Mouse (Mus musculus) splenic B cell, adult 2 months (primary cell): ENCODE measurements around the gene Sipa1l3.

Experiments used
- DNase-seq: peaks from one replicate; pipeline ENCODE4 v3.0.0-alpha.2; 2011; ENCODE audit warnings: low read depth, low spot score
- H3K27me3 ChIP-seq: 2 replicates; pipeline ENCODE4 v1.6.1; 2012; ENCODE audit warnings: mild to moderate bottlenecking, low read length, moderate library complexity, mixed read lengths; ENCODE audit not compliant: control insufficient read depth, poor library complexity, insufficient read depth, severe bottlenecking
- H3K36me3 ChIP-seq: 2 replicates; pipeline ENCODE4 v1.6.1; 2012; ENCODE audit warnings: mild to moderate bottlenecking, low read length, moderate library complexity, mixed read lengths; ENCODE audit not compliant: control insufficient read depth, poor library complexity, insufficient read depth, severe bottlenecking

Sipa1l3 gene

DNA sequence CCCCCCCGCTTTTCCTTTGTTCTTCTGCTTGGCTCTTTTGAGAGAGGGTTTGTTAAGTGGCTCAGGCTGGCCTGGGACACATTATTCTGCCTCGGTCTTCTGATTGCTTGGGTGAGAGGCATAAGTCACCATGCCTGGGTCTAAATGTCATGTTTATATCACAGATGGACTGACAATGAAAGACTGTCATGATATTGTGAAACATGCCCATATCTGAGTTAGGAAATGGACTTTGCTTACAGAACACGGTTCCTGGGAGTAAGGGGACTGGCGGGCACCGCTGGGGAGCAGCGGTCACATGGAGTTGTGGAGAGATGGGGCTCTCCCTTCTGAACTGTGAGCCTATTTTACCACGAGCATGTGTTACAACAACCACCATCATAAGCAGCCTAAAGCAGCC lies 184.3 kb downstream of the Sipa1l3 start:
- Histone ChIP-seq H3K36me3 (no peaks in the 10 kb centered on the region; the same call in none of the 2 replicates), H3K27me3 (no peaks in the 10 kb centered on the region)
- no peak for DNase-seq

DNA sequence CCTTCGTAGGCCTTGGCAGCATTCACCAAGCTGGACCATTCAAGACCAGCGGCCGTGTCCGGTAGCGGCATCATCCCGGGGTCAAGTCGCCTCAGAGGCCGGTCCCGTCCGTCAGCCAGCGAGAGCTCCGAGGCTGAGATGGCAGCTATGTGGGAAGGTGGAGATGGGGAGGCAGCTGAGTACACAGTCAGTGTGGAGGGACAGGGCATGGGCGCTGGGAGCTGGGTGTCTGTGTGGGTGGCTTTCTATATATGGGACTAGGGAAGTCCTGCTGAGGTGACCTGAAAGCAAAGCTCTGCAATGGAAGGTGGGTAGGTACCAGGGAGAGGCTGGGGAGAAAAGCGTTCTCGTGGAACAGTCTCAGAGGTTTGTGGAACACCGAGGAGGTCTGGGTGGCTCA lies 189.5 kb downstream of the Sipa1l3 start:
- H3K27me3 ChIP-seq, result no peaks in the 10 kb centered on the region
- H3K36me3 ChIP-seq, result peaks cover 4% of the 10 kb centered on the region
- no peak for DNase-seq

DNA sequence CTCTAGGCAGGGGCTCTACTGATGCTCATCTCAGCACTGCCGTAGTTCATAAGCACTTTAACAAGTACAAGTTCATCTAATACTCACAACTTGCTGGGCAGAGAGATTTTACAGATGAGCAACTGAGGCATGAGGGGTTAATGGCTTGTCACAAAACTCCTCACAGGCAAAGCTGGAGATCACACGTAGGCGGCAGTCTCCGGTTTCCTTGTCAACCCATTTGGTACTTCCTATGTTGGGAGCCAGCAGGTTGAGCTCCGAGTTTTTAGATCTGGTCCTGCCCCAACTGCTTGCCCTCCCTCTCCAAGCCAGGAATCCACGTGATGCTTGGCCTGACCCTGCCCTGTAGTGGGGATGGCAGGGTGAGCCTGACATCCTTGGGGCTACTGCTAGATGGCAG lies 191.4 kb downstream of the Sipa1l3 start:
- no peaks in the 10 kb centered on the region for H3K27me3 ChIP-seq
- H3K36me3 ChIP-seq, result peaks cover 4% of the 10 kb centered on the region
- no peak for DNase-seq

DNA sequence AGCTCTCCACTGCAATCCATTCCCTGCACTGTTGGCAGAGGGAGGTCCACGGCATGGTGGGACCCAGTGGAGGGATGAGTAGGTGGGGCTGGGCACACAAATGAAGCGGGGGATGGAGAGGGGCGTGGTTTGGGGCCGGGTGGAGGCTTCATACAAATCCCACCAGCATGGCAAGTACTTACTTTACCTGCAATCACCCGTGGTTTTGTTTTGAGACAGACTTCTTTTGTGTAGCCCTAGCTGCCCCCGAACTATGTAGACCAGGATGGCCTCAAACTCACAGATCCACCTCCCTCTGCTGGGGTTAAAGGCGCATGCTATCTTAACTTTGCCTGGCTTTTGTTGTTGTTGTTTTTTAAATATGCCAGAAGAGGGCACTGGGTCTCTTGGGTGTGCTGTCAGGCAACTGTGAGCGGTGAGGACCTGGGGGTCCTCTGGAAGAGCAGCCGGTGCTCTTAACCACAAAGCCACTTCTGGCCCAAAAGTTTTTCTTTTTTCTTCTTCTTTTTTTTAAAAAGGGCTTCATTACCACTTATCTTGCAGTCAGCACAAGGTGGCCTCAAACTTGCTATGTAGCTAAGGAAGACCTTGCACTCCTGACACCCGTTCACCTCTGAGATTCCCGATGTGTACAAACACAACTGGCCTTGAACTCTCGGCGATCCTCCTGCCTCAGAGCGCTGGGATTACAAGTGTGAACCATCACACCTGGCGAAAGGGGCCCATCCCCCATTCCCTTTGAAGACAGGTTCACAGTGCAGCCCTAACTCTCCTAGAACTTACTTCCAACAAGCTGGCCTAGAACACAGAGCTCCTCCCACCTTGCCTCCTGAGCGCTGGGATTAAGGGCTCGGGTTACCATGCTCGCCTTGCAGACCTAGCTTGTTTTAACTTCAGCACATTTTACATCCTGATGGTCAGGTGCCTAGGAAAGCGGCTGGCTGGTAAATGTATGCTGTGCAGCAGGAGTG lies 198.8 kb downstream of the Sipa1l3 start:
- no peak for DNase-seq
- Histone ChIP-seq H3K27me3 (no peaks in the 10 kb centered on the region; the same call in 1 of the 2 replicates), H3K36me3 (peaks cover 4% of the 10 kb centered on the region; the same call in 1 of the 2 replicates)

DNA sequence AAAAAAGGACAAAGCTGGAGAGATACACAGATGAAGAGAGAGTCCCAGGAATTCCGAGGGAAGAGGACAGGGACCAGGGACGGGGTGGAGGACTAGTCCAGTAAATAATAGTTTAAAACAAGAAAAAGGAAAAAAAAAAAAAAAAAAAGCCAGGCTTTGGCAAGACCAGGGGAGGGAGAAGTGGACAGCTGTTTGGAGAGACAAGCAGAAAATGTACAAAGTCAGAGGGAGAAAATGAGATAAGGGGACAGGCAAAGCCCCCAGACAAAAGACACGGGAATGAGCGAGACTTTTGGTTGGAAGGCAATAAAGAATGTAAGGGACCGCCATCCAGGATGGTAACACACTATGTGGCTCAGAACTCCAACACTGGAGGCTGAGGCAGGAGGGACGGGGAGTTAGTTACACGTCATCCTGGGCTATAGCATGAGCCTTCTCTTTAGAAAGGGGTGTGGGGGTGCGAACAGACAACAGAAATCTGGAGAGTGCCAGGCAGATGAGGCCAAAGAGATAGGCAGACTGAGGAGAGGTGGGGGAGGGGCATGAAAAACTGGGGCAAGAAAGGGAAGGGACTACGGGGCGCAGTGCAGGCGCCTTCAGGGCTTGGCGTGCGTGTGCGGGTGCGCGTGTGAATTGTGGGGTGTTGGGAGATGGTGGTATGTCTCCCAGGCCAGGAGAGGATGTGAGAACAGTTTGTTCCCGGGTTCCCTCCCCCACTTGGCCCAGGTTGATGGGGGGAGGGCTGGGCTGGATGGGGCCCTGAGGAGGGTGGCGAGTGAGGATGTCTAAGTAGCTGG lies 200.1 kb downstream of the Sipa1l3 start:
- no peak for DNase-seq
- Histone ChIP-seq H3K36me3 (peaks cover 4% of the 10 kb centered on the region; the same call in 1 of the 2 replicates), H3K27me3 (no peaks in the 10 kb centered on the region; the same call in 1 of the 2 replicates)

DNA sequence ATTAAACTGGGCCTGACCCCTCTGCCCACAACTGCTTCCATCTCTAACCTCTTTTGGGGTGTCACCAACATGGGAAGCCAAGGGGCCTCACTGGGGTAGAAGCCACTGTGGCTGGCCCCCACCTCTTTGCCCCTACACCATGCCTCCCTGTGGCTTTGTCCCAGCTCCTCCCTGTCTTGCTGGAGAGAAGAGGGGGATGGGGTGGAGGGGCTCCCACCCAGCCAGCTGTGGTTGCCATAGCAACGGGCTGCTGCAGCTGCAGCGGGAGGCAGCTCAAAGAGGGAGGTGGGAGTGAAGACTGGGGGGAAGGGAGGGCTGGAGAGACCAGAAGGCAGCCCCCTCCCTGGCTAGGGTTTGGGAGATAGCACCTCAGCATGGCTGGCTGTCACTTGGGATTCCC lies 200.9 kb downstream of the Sipa1l3 start:
- no peak for DNase-seq
- peaks cover 4% of the 10 kb centered on the region; the same call in 1 of the 2 replicates for H3K36me3 ChIP-seq
- no peaks in the 10 kb centered on the region; the same call in 1 of the 2 replicates for H3K27me3 ChIP-seq

DNA sequence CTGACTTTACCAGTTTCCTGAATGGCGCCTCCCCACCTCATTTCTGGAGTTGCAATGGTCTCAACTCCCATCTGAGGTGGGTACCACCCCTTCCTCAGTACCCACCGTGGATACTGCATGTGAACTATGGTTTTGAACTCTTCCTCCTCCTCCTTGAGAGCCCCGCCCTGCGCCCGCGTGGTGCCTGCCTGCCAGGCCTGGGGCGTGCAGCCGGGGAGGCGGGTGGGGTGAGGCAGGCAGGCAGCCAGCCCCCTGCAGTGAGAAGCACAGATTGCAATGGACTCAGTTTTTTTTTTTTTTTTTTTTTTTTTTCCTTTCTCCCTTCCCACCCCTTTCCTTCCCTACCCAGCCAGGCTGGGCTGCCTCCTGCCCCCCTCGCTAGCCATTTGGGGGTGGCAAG lies 201.5 kb downstream of the Sipa1l3 start:
- Histone ChIP-seq H3K36me3 (peaks cover 4% of the 10 kb centered on the region; the same call in 1 of the 2 replicates), H3K27me3 (no peaks in the 10 kb centered on the region; the same call in 1 of the 2 replicates)
- DNase-seq, result no peak

DNA sequence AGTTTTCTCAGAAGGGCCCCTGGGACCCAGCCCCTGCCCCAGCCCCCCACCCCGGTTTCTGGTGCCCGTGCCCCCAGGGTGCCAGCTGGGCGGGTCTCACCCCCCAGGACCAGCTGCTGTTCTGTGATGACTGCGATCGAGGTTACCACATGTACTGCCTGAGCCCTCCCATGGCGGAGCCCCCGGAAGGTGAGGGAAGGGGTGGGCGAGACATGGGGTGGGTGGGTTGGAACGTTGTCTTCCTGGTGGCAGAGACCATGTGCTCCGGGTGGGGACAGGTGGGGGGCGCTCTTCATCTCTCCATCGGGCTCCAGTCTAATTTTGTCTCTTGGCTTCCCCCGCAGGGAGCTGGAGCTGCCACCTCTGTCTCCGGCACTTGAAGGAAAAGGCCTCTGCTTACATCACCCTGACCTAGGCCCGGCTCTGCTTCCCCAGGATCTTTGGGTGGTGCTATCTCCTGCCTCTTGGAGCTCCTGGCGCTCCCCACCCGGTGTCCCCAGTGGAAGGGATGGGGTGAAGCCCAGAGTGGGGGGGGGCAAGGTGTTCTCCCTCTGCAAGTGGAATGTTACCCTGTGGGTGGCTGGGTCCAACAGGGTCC lies 202.2 kb downstream of the Sipa1l3 start:
- Histone ChIP-seq H3K36me3 (peaks cover 1% of the 10 kb centered on the region; the same call in 1 of the 2 replicates), H3K27me3 (no peaks in the 10 kb centered on the region; the same call in 1 of the 2 replicates)
- no peak for DNase-seq

DNA sequence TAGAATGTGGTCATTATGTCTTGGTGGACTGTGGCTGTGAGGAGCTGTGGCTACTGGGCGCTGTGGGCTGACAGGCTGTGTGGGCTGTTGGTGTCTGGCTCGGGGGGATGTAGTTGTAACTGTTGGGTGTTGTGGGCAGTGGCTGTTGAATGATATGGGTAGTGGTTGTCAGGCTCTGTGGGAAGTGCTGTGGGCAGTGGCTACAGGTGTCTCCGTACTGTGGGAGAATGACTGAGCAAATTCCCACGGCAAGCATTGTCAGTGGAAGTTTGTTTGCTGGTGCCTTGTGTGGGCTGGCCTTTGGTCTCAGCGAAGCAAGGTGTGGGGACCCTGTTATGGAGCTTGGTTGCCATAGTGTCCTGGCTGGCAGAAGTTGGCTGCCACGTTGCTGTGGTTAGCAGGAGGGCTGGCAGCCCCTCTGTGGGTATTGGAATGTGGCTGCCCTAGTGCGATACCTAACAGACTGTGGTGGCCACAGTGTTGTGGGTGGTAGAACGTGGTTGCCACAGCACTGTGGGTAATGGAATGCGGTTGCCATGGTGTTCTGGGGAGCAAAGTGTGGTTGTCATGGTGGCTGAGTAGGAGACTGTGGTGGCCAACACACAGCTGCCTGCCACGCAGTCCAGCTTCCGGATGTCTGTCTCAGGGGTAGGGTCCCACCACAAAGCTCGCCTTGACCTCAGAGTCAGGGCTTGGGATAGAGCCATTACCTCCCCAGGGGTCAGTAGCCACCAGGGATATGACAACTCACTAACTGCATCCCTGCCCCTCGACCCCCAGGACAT lies 203.4 kb downstream of the Sipa1l3 start:
- Histone ChIP-seq H3K36me3 (no peaks in the 10 kb centered on the region), H3K27me3 (no peaks in the 10 kb centered on the region; the same call in 1 of the 2 replicates)
- DNase-seq, result no peak

DNA sequence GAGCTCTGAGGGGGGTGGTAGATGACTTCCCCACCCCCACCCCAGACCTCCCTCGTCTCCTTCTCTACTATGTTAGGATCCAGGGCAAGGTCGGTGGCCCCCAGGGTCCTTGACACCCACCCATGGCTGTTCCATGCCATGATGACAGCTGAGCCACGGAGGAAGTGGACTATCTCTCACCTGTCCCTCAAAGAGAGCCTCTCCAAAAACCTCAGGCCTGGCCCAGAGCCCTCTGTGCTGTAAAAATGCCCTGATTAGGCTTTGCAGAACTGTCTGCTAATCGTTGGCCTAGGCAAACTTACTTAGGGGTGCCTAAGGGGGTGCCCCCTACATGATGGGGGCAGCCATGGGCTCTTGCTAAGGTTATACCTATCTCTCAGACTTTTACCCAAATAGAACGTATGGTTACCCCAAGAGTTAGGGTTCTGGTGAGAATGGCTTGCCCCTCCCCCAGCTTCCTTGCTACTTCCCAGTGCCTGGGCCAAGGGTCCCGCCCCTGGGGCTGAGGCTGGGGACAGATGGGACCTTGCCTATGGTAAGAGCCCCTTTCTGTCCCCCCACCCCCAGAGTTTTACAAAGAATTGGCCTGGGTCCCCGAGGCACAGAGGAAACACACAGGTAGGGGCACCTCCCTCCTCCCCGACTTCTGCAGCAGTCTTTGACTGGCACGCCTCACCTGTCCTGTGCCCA lies 204.7 kb downstream of the Sipa1l3 start:
- DNase-seq, result no peak
- no peaks in the 10 kb centered on the region; the same call in 1 of the 2 replicates for H3K27me3 ChIP-seq
- H3K36me3 ChIP-seq, result no peaks in the 10 kb centered on the region

DNA sequence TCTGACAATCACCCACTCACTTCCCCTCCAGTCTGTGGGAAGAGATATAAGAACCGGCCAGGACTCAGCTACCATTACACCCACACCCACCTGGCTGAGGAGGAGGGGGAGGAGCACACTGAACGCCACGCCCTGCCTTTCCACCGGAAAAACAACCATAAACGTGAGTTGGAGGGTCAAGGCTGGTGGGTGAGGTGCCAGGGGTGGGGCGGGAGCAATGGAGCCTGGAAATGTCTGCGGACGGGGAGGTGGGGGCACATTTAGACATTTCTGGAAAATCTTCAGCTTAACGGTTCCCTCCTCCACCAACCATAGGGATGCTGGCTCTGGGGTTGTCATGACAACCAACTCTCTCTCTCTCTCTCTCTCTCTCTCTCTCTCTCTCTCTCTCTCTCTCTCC lies 205.4 kb downstream of the Sipa1l3 start:
- no peaks in the 10 kb centered on the region; the same call in 1 of the 2 replicates for H3K27me3 ChIP-seq
- DNase-seq, result no peak
- H3K36me3 ChIP-seq, result no peaks in the 10 kb centered on the region

DNA sequence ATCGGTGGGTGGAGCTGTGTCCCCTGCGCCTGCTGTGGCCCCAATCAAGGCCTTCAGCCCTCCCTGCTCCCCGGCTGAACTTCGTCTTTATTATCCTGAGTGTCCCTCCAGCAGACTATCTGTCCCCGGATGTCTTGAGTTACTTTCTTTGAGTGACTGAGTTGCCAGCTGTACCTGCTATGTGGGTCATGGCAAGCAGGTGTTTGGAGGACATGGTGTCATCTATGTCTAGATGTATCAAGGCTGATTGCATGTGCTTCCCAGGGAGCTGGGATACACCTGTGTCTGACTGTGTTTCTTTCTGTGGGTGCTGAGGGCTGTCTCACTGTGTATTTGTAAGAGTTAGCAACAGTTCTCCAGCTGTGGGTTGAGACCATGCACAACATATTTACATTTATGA lies 208.7 kb downstream of the Sipa1l3 start:
- Histone ChIP-seq H3K27me3 (no peaks in the 10 kb centered on the region), H3K36me3 (no peaks in the 10 kb centered on the region)
- no peak for DNase-seq

DNA sequence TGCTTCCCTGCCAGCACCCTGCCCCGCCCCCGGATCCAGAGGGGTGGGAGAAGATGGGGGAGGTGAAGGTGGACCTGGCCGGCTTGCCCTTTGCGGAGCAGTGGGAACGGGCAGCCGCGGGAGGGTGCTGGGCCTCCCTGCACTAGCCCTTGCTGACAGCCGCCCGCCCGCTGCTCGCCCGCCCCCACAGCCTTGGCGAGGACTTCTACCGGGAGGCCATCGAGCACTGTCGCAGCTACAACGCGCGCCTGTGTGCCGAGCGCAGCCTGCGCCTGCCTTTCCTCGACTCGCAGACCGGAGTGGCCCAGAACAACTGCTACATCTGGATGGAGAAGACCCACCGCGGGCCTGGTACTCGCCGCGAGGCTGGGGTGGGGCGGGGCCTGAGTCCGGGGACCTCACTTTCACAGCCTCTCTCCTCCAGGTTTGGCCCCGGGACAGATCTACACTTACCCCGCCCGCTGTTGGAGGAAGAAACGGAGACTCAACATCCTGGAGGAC lies 209.2 kb downstream of the Sipa1l3 start:
- no peaks in the 10 kb centered on the region for H3K36me3 ChIP-seq
- DNase-seq, result peak; percentile 18
- H3K27me3 ChIP-seq, result no peaks in the 10 kb centered on the region; the same call in 1 of the 2 replicates
